Mouse (Mus musculus) intestine, postnatal 0 days (tissue): ENCODE measurements around the gene Cdkn1b. TPM values are rescaled to one million over a fixed set of nuclear protein-coding genes. Genes with fewer than 3 reads are reported as not detected.

Experiments used
- ATAC-seq: fragments of 200-750 bp; cut with Nextera tagmentation; 2 replicates; pipeline ENCODE4 v1.8.0; 2017; ENCODE audit warnings: mild to moderate bottlenecking, moderate TSS enrichment, moderate library complexity
- H3K27ac ChIP-seq: fragments of 300-500 bp; sonication (generic); 2 replicates; pipeline ENCODE4 v1.5.1; 2014; ENCODE audit warnings: mild to moderate bottlenecking, low read depth, low read length, moderate library complexity
- H3K27me3 ChIP-seq: fragments of 300-500 bp; sonication (generic); replicated peaks from 2 replicates; pipeline ENCODE4 v1.6.1; 2014; ENCODE audit warnings: low read length, mixed read lengths; ENCODE audit not compliant: control insufficient read depth, insufficient read depth
- H3K36me3 ChIP-seq: fragments of 300-500 bp; sonication (generic); 2 replicates; pipeline ENCODE4 v1.6.1; 2014; ENCODE audit warnings: mild to moderate bottlenecking, moderate library complexity; ENCODE audit not compliant: control insufficient read depth, insufficient read depth
- H3K4me1 ChIP-seq: fragments of 300-500 bp; sonication (generic); replicated peaks from 2 replicates; pipeline ENCODE4 v1.6.1; 2014; ENCODE audit warnings: antibody characterized with exemption, low read length, mixed read lengths; ENCODE audit not compliant: control insufficient read depth, insufficient read depth
- H3K4me2 ChIP-seq: fragments of 300-500 bp; sonication (generic); replicated peaks from 2 replicates; pipeline ENCODE4 v1.6.1; 2014; ENCODE audit warnings: low read depth, mild to moderate bottlenecking, moderate library complexity
- H3K4me3 ChIP-seq: fragments of 300-500 bp; sonication (generic); 2 replicates; pipeline ENCODE4 v1.5.1; 2014; ENCODE audit warnings: low read depth, low read length
- H3K9ac ChIP-seq: fragments of 300-500 bp; sonication (generic); 2 replicates; pipeline ENCODE4 v1.6.1; 2014; ENCODE audit warnings: mild to moderate bottlenecking, low read depth, low read length
- H3K9me3 ChIP-seq: fragments of 300-500 bp; sonication (generic); 2 replicates; pipeline ENCODE4 v1.6.1; 2016; ENCODE audit warnings: mixed run types; ENCODE audit not compliant: control insufficient read depth
- CTCF ChIP-seq: sonication (generic); IDR thresholded peaks from 2 replicates; pipeline ENCODE4 v1.5.1; 2016; ENCODE audit warnings: low read depth, mild to moderate bottlenecking, control low read depth, antibody characterized with exemption, moderate library complexity
- WGBS: fragments of 180-500 bp; shearing (Covaris S2); extraction: QIAGEN DNeasy Blood & Tissue Kit; methylation state at CpG from one replicate; pipeline ENCODE4 v1.1.7; 2014; 5-methylcytosine and 5-hydroxymethylcytosine counted together
- polyA plus RNA-seq: library from polyadenylated mRNA; unstranded; fragments of >200 nt; fragmentation: Nextera tagmentation; extraction: Ambion mirVana; gene quantifications from 2 replicates; pipeline ENCODE4 v1.2.1, GENCODE M21; 2015

Gene Cdkn1b
- polyA plus RNA-seq, 1 experiment from 2014 or later = 14.8 TPM

DNA sequence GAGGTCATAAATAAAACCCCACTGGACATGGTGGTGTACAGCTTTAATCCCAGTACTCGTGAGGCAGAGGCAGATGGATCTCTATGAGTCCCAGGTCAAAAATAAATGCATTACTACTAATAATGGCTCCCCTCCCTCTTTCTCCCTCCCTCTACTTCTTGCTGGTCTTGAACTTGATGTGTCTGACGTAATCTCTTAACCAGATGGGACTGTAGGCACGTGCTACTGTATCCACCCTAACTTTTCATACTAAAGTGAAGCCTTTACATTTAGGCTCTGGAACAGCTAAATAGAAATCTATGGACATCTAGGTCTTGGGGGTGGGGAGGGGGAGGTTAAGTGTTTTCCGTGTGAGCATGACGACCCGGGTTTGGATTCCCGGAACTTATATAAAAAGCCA, 10.2 kb downstream of the Cdkn1b start:
- H3K36me3 ChIP-seq = no peaks in the 10 kb centered on the region
- no peak for TF ChIP-seq CTCF
- no peaks in the 10 kb centered on the region for H3K4me1 ChIP-seq
- H3K27ac ChIP-seq = no peak overlapping the region
- H3K4me2 ChIP-seq = peak overlapping the region; percentile 92
- 76% methylated on average over 7 of the region's 7 CpGs for WGBS
- no peak overlapping the region for H3K9ac ChIP-seq
- no peak overlapping the region for H3K4me3 ChIP-seq
- no peak for ATAC-seq
- H3K27me3 ChIP-seq = no peaks in the 10 kb centered on the region
- H3K9me3 ChIP-seq = no peaks in the 10 kb centered on the region

GRCm38 (mm10) chr6:134931146-134931545, 10.9 kb downstream of the Cdkn1b start:
- no peak for ATAC-seq
- H3K27me3 ChIP-seq = no peaks in the 10 kb centered on the region
- no peaks in the 10 kb centered on the region for H3K4me1 ChIP-seq
- WGBS = 83% methylated on average over 3 of the region's 3 CpGs
- H3K9ac ChIP-seq = no peak overlapping the region
- no peak overlapping the region for H3K27ac ChIP-seq
- no peaks in the 10 kb centered on the region for H3K36me3 ChIP-seq
- H3K4me2 ChIP-seq = no peak overlapping the region
- H3K9me3 ChIP-seq = no peaks in the 10 kb centered on the region
- no peak overlapping the region for H3K4me3 ChIP-seq
- no peak for TF ChIP-seq CTCF

DNA sequence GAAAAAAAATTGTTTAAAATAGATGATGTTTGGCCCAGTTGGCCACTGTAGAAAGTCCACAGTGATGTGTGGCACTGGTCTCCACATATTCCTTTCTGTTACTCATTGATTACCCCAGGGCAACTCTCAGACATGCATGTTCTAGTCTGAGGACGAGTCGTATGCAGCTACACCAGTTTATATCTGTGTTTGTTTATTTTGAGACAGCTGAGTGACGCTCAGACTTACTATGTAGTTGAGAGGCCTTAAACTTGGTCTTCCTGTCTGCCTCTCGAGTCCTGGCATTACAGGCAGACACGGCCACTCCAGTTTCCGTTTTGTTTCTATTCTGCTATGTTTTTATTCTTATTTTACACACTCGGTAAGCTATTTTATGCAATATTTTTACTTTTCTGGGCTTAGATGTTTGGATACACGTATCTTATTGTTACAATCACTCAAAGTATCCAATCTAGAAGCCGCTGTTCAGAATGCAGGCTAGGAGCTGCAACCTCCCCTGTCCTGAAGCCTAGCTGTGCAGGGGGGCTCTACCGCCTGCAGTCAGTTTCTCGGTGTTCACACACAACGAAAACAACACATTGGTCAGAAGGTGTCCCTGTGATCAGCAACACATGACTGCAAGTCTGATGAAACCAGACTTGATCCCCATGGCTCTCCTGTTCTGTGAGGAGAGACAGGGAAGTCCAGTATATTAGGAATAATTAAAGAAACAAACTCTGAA, 12.4 kb downstream of the Cdkn1b start:
- H3K4me3 ChIP-seq = no peak overlapping the region
- H3K4me2 ChIP-seq = peak overlapping the region; percentile 22
- ATAC-seq = no peak
- WGBS = 61% methylated on average over 12 of the region's 12 CpGs
- H3K27me3 ChIP-seq = no peaks in the 10 kb centered on the region
- H3K9ac ChIP-seq = peak overlapping the region; percentile 2; the same call in 1 of the 2 replicates
- H3K9me3 ChIP-seq = no peaks in the 10 kb centered on the region
- no peak overlapping the region; the same call in 1 of the 2 replicates for H3K27ac ChIP-seq
- no peak for TF ChIP-seq CTCF
- no peaks in the 10 kb centered on the region for H3K36me3 ChIP-seq
- H3K4me1 ChIP-seq = no peaks in the 10 kb centered on the region

- no peak overlapping the region for H3K4me2 ChIP-seq
- H3K4me1 ChIP-seq = no peaks in the 10 kb centered on the region
- H3K9me3 ChIP-seq = no peaks in the 10 kb centered on the region
- no peaks in the 10 kb centered on the region for H3K36me3 ChIP-seq
- WGBS = 74% methylated on average over 2 of the region's 2 CpGs
- no peak overlapping the region for H3K4me3 ChIP-seq
- no peak for TF ChIP-seq CTCF
- H3K27ac ChIP-seq = no peak overlapping the region; the same call in 1 of the 2 replicates
- no peak for ATAC-seq
- H3K27me3 ChIP-seq = no peaks in the 10 kb centered on the region
- H3K9ac ChIP-seq = peak overlapping the region; percentile 2; the same call in 1 of the 2 replicates
Observed at GRCm38 (mm10) chr6:134933207-134933558, 13.0 kb downstream of the Cdkn1b start.

DNA sequence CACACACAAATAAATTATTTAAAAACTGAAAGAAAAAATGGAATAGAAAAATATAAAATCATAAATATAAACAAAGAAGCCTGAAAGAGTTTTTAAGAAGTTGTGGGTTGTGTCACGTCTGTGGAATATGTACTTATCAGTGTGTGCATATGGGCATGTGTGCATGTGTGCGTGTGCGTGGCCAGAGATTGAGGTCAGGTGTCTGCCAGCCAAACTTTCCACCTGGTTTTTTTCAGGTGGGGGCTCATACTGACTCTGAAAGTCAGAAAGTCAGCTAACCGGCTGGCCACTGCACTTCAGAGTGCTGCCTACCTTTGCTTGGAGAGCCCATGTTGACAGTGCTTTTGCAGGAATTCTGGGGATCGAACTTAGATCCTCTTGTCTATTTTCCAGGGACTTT, 14.1 kb downstream of the Cdkn1b start:
- Histone ChIP-seq H3K27me3 (no peaks in the 10 kb centered on the region), H3K9ac (no peak overlapping the region), H3K4me2 (no peak overlapping the region), H3K4me3 (no peak overlapping the region), H3K9me3 (no peaks in the 10 kb centered on the region), H3K36me3 (no peaks in the 10 kb centered on the region), H3K27ac (no peak overlapping the region), H3K4me1 (no peaks in the 10 kb centered on the region)
- 93% methylated on average over 5 of the region's 5 CpGs for WGBS
- no peak for TF ChIP-seq CTCF
- no peak for ATAC-seq

DNA sequence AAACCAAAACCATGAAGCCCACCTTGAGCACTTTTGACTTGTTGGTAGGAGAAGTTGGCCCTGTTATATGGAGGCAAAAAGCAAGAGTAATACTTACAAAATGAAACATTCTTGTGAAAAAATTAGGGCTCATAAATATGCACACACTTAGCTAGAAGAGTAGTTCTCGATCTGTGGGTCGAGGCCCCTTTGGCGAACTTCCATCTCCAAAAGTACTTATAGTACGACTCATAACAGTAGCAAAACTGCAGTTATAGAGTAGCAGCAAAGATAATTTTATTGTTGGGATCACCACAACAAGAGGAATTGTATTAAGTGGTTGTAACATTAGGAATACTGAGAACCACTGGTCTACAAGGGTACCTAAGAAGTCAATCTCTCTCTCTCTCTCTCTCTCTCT, 19.6 kb downstream of the Cdkn1b start:
- Histone ChIP-seq H3K27me3 (no peaks in the 10 kb centered on the region), H3K9me3 (no peaks in the 10 kb centered on the region), H3K9ac (no peak overlapping the region), H3K4me3 (no peak overlapping the region), H3K4me2 (no peak overlapping the region), H3K36me3 (0 out of 2 replicates have a peak, but pooled peaks cover 7% of the 10 kb centered on the region), H3K27ac (no peak overlapping the region), H3K4me1 (0 out of 2 replicates have a peak, but pooled peaks cover 2% of the 10 kb centered on the region)
- 72% methylated on average over 4 of the region's 4 CpGs for WGBS
- ATAC-seq = no peak
- TF ChIP-seq CTCF = no peak
